Mouse (Mus musculus) layer of hippocampus, adult 11-12 months (tissue): ENCODE data around the gene Krtap3-1.
"Not testable (repeated sequence)": the region's sequence is repeated elsewhere in the genome, so short reads cannot be mapped to it uniquely, and the experiment has no call there.

Source experiments
- DNase-seq: peaks from one replicate; pipeline ENCODE4 v3.0.0; 2022; ENCODE audit warnings: low spot score

Gene Krtap3-1

GRCm38 (mm10) chr11:99566530-99566929 is at the start of gene Krtap3-1:
Krtap3-1 (minus strand) TSS chr11:99566630.
- DNase-seq, result no peak

GRCm38 (mm10) chr11:99614796-99615363 is 48.5 kb upstream of the Krtap3-1 start, which contains the start of gene Krtap2-4:
Krtap2-4 (minus strand) TSS chr11:99614846.
- no peak for DNase-seq

DNA sequence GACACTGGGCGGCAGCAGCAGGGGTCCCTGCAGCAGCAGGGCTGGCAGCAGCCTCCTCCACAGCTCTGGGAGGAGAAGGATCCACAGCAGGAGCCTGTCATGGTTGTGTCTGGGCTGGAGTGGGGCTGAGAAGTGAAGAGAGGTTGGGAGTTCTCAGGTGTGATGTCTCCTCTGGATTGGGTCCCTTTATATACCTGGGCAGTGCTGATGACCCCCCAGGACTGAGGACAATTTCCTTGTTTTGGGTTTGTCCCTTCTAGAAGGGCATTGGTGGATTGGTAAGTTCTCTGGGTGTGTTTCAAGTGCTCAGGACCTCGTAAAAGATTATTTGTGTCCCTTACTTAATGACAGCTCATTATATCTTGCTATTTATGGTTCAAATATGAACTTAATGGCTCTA is 43.7 kb upstream of the Krtap3-1 start, which contains the start of gene Gm11937:
TSS of gene Gm11937 (minus strand) at position 101 of the 400 bp plus-strand sequence.
- not testable (repeated sequence) for DNase-seq

- peak; percentile 37 for DNase-seq
Observed at GRCm38 (mm10) chr11:99609126-99609525, 42.7 kb upstream of the Krtap3-1 start.

- DNase-seq, result not testable (repeated sequence)
Observed at GRCm38 (mm10) chr11:99603208-99603607, 36.8 kb upstream of the Krtap3-1 start, which contains the start of gene Gm11938. Gm11938 (minus strand) TSS chr11:99603308.

- not testable (repeated sequence) for DNase-seq
Observed at GRCm38 (mm10) chr11:99597742-99598141, 31.3 kb upstream of the Krtap3-1 start, which contains the start of gene Krtap9-3. Krtap9-3 (minus strand) TSS chr11:99598105.

DNA sequence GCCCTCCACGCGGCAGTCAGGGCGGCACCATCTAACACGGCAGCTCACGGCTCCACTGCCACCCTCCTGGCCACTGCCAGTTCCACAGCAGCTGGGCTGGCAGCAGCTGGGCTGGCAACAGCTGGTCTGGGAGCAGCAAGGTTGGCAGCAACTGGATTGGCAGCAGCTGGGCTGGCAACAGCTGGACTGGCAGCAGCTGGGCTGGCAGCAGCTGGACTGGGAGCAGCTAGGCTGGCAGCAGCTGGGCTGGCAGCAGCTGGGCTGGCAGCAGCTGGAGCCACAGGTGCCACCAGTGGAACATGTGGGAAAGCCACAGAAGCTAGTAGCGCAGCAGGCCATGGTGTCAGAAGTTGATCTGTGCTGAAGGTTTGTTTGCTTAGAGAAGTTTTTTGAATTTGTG is 24.6 kb upstream of the Krtap3-1 start, which contains the start of gene Krtap1-3:
TSS of gene Krtap1-3 (minus strand) at position 359 of the 400 bp plus-strand sequence.
- DNase-seq, result no peak

DNA sequence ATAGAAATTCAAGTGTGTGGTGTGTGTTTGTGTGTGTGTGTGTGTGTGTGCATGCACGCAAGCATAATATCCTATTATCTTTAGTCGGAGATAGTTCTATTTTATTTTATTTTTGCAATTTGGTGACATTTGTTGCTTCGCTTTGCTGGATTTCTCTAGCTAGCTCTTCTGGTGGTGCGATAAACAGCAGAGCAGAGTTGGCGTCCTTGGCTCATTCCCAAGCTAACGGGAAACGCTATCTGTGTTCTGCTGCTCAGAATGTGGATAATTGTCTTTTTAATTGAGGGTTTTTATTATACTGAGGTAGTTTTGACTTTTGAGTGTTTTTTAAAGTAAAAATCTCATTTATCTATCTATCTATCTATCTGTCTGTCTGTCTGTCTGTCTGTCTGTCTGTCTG is 18.7 kb upstream of the Krtap3-1 start:
- peak; percentile 30 for DNase-seq

DNA sequence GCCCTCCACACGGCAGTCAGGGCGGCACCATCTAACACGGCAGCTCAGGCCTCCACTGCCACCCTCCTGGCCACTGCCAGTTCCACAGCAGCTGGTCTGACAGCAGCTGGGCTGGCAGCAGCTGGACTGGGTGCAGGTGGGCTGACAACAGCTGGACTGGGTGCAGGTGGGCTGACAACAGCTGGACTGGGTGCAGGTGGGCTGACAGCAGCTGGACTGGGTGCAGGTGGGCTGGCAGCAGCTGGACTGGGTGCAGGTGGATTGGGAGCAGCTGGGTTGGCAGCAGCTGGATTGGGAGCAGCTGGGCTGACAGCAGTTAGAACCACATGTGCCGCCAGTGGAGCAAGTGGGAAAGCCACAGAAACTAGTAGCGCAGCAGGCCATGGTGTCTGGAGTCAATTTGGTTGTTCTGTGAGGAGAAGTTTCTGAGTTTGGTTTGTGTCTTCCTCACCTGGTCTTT is 16.8 kb upstream of the Krtap3-1 start, which contains the start of gene Krtap1-4:
TSS of gene Krtap1-4 (minus strand) at position 410 of the 460 bp plus-strand sequence.
- DNase-seq, result no peak

DNA sequence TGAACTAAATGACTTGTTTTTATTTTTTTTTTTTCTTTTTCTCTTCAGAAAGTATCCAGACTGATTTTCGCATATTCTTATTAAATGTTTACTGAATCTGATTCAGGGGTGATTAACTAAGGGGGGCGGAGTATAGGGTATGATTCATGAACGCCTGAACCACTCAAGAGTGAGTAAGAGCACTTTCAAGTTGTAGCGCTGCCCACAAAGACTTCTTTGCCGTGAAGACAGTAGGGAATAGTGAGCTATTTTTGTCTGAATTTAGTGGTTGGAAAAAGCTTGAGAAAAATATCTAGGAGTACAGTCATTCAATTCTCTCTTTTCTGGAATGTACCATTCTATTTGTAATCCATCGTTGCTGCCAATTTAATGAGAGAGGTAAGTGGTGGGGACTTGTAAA is 15.1 kb upstream of the Krtap3-1 start:
- no peak for DNase-seq

GRCm38 (mm10) chr11:99581051-99581450 is 14.6 kb upstream of the Krtap3-1 start:
- no peak for DNase-seq

- no peak for DNase-seq
Observed at GRCm38 (mm10) chr11:99580636-99581035, 14.2 kb upstream of the Krtap3-1 start, which contains the start of gene Krtap1-5. Krtap1-5 (minus strand) TSS chr11:99581016.

- peak; percentile 67 for DNase-seq
Observed at GRCm38 (mm10) chr11:99574106-99574505, 7.7 kb upstream of the Krtap3-1 start.

DNA sequence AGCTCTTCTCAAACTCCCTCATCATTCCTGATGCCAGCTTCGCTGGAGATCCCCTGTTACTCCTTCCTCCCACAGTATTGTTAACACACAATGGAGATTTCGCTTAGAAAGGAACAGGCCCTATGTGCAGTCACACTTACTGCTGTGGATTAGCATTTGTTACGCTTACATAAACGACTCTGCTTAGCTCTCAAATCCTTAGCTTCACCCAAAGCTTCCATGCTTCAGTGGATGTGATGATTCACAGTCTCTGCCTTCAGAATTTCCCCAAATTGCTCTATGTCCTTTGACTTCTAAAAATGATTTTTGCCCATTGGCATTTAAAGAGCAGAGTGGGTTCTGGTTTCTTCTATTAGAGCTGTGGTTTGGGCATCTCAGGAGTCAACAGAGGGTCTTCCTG is 6.7 kb upstream of the Krtap3-1 start:
- no peak for DNase-seq

GRCm38 (mm10) chr11:99562580-99562979 is 3.9 kb downstream of the Krtap3-1 start:
- no peak for DNase-seq

- DNase-seq, result no peak
Observed at GRCm38 (mm10) chr11:99559366-99559765, 7.1 kb downstream of the Krtap3-1 start, which contains the start of gene Gm11939. Gm11939 (minus strand) TSS chr11:99559466.

- no peak for DNase-seq
Observed at GRCm38 (mm10) chr11:99557976-99558745, 8.3 kb downstream of the Krtap3-1 start.

- no peak for DNase-seq
Observed at GRCm38 (mm10) chr11:99556753-99557152, 9.7 kb downstream of the Krtap3-1 start, which contains the start of gene Krtap3-2. Krtap3-2 (minus strand) TSS chr11:99556853.

DNA sequence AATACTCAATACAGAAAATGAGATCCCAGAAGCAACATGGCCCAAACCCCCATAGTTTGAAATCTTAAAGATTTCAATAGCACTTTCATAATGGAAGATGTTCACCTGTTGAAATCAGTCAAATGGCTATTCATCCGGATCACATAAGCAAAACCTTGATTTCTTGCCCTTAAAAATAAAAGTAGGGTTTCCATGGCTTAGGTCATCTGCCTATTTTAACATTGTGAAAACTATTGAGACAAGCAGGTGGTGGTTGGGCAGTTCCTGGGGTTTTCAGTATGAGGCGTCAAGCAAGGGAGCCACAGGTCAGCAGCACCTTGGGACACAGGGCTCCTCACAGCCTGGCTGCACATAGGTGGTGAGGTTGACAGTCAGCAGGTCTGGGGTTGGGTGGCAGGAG is 10.2 kb downstream of the Krtap3-1 start:
- DNase-seq, result no peak

DNA sequence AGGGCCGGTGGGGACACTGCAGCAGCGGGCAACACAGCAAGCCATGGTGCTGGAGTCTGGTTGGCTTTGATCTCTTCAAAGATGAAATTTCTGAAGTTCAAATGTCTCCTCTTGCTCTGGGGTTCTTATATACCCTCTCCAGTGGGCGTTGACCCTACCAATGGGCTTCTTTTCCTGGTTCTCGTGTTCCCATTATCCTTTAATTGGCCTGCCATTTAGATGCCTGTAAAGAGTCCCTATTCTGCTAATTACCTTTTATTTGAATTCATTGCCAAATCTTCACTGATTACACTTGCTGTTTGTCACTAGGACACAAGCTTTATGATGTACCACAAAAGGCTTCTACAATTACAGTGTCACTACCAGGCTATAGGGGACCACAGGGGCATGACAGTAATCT is 15.7 kb downstream of the Krtap3-1 start, which contains the start of gene Krtap3-3:
TSS of gene Krtap3-3 (minus strand) at position 101 of the 400 bp plus-strand sequence.
- DNase-seq, result no peak

GRCm38 (mm10) chr11:99547892-99548291 is 18.5 kb downstream of the Krtap3-1 start:
- DNase-seq, result no peak

DNA sequence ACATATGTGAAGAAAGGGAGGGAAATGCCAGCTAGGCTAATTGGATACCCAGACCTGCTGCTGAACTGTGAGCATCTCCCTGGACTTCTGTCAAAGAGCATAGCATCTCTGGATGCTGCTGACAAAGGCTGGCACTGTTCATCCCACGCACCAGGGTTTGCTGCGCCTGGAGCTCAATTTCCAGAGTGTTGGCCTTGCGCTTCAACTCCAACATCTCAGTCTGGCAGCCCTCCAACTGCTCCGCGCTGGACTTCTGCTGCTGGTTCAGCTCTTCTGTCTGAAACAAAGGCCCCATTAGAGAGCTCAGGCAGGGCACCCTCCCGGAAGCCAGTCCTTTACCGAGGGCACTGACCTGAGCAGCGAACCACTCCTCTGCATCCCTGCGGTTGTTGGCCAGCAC is 26.7 kb downstream of the Krtap3-1 start:
- peak; percentile 67 for DNase-seq
